Mouse (Mus musculus): ENCODE data around the gene Dab2ip.

Gene Dab2ip

DNA sequence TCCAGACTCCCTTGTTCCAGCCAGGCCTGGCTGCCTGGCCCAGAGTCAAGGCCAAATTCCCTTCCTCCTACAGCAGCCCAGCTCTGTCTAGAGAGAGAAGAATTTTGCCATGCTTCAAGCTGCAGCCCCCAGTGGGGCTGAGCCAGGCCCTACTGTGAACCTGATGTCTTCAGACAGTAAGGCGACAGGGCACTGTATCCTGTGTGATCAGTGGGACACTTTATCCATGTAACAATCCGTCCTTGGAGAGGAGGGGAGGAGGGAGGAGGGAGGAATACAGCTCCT is 1.4 kb downstream of the Dab2ip start:
- DNase-seq, result peak; percentile 77

DNA sequence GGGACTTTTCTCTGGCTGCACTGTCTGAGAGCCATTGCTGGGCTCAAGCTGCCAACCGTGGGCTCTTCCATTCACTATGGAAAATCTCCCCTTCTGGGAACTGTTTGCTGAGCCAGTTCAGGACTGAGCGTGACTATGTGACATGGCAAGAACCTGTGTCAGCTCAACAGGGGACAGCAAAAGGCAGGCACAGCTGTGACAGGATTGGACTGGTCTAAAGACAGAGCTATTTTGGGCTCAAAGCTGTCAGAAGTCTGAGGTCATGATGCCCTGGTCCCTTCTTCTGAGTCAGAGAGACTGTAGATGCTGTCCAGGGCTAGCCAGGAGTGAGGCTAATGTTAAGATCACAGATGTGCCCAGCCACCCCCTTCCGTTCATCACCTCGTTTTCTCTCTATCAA is 5.7 kb downstream of the Dab2ip start:
- no peak for DNase-seq

GRCm38 (mm10) chr2:35565051-35565836 is 7.2 kb downstream of the Dab2ip start:
- no peak for DNase-seq

DNA sequence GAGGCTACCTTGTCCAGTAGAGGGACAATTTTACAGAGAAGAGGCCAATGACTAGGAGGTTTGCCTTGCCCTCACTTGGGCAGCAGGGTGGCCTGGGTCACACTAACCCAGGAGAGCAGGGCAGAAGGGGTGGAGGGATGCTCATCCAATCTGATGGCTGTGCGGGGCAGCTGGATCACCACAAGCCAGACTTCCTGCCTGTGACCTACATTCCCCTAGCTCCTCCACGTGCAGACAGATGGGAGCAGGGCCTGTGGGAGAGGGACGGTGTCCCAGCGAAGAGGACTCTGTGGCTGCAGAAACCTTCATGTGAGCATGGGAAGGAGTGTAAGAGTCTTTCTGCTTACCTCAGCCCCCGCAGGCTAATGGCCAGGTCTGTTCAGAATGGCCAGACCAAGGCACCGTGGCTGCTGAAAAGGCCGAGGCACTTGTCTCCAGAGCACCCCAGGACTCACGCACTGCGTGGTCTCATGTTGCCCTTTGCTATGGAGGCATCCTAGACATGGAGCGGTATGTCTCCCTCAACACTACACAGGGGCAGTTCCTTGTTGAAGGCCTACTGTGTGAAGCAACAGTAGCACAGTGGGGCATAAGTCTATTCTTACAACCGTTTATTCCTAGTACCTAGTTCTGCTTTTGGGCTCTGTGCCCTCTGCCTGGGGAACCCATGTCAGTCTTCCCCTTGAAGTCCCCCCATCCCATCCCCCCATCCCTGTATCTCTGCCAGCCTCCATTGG is 9.1 kb downstream of the Dab2ip start:
- DNase-seq, result peak; percentile 55

GRCm38 (mm10) chr2:35567694-35568149 is 9.7 kb downstream of the Dab2ip start:
- no peak for DNase-seq

DNA sequence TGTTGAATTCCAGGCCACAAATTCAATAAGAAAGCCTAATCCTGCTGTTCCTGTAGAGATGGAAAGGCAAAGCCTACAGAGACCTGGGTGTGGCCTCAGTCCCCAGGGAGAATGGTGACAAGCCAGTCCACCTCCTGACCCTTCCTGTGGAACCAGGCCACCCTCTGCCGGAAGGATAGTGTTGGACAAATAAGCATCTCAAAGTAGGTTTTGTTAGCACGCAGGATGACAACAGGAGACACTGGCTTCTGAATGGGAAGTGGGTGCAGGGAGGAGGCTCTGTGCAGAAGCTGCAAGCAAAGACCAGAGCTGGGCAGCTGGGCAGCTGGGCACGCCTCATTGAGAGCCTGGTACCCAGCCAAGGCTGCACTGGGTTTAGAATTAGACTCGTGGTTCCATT is 12.7 kb downstream of the Dab2ip start:
- no peak for DNase-seq

DNA sequence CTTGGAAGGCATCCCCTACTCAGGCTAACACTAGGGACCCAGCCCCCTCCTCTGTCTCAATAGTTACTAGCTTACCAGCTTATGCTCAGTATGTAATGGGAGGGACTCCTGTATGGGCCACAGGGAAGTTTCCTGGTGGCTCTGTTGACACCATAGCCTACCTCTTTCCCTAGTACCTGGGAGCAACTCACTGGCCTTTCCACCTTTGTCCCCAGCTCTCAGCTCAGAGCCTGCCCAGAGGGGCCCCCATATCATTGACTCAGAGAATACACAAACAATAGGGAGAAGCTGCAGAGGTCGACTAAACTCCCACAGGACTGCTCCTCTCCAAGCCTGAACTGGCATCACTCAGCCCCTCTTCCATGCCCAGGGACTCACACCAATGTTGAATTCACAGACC is 16.6 kb downstream of the Dab2ip start:
- DNase-seq, result no peak

GRCm38 (mm10) chr2:35576675-35577074 is 18.6 kb downstream of the Dab2ip start:
- no peak for DNase-seq

GRCm38 (mm10) chr2:35580111-35580510 is 22.0 kb downstream of the Dab2ip start:
- no peak for DNase-seq

DNA sequence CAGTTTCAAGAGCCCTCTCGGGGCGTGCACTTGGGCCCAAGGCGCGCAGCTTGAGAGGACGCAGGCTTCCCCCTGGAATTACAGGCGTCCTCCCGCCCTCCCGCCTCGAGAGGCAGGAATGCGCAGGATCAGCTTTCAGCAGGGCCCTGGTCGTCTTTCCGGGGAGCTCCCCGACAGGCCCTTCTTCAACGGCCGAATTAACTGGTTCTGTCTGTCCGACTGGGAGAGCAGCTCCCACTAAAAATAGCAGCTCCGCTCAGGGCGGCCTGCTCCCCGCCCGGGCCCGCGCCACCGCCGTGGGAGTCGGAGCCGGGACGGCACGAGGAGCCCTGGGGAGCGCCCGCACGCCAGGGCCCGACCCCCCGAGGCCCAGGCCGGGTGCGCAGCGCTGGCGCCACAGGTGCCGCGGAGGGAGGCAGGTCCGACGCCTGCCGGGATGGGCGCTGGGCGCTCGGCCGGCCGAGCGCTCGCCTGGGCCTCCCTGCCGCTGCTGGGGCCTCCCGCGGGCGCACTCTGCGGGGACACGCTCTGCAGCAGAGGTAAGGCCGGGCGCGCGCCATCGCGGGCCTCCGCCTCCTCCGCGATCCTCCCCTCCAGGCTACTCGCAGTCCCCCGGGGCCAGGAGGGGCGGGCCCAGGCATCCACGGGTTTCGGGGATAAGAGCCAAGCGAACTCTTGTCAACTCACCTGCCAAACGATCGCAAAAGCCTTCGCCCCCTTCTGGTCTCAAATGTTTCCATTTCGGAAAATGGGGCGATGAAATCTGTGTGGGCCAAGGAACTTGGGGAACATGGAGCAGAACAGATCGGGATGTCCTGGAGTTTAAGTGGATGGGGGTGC is 23.7 kb downstream of the Dab2ip start:
- DNase-seq, result peak; percentile 71

DNA sequence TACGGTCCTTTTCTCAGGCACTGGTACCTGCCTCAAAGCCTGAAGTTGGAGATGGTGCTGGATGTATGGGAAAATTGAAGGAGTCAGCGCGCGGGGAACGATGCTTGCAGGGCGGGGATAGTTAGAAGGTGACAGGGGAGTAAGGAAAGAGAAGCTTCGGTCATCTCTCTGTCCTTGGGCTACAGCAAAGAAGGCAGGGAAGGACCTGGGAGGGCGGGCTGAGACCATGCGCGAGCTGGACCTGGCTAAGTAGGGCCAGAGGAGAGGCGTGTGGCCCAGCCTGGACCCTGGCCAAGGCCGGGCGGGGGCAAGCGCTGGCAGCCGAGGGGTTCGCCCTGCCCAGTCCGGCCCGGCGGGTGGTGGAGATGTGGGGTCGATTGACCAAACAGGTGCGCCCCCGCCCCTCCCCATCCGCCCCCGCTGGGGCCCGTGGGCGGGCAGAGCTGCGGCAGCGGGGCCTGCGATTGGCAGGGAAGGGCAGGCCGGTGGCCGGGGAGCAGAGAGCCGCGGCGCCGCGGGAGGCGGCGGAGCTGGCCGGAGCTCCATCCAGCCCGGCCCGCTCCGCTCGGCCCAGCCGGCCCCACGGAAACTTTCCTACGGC is 24.4 kb downstream of the Dab2ip start:
- peak; percentile 87 for DNase-seq

GRCm38 (mm10) chr2:35583406-35583805 is 25.3 kb downstream of the Dab2ip start:
- DNase-seq, result no peak

GRCm38 (mm10) chr2:35584011-35584410 is 25.9 kb downstream of the Dab2ip start:
- no peak for DNase-seq

DNA sequence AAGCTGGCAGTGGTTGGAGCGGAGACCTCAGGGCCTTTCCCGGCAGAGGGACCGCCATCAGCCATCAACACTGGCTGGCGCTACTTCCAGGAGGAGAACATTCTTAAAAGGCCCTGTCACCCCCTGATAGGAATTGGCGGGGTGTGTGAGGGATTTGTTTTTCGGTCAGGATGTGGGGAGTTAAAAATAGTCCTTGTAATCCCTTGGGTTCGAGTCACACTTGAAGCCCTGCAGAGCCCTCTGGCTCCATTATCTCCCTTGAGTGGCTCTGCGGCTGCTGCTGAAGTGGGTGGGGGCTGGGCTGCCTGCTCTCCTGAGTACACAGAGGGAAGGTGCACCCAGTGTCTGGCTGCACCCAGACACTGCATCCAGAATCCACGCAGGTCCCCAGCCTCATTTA is 30.3 kb downstream of the Dab2ip start:
- no peak for DNase-seq

- no peak for DNase-seq
Measured at GRCm38 (mm10) chr2:35589385-35589784, 31.3 kb downstream of the Dab2ip start.

- no peak for DNase-seq
Measured at GRCm38 (mm10) chr2:35589800-35590199, 31.7 kb downstream of the Dab2ip start.

- DNase-seq, result no peak
Measured at GRCm38 (mm10) chr2:35591961-35592724, 34.1 kb downstream of the Dab2ip start.

- no peak for DNase-seq
Measured at GRCm38 (mm10) chr2:35592725-35593392, 34.8 kb downstream of the Dab2ip start.

DNA sequence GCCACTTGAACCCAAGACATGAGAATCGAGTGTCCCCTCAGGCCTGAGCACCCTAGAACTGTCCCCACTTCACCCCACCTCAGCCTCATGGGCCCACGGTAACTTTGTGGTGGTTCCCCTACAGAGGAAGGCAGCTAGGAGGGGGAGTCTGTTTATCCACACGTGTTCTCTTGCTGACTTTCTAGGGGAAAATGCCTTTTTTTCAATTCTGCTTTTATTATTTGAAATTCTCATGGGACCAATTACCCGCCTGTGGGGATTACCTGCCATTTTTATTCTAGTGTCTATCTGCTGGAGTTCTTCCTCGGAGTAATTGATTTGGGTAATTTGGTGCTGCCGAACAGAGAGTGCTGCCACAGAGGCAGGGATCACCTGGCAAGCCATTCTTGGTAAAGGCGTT is 35.8 kb downstream of the Dab2ip start:
- no peak for DNase-seq

GRCm38 (mm10) chr2:35595102-35595501 is 37.0 kb downstream of the Dab2ip start:
- no peak for DNase-seq

DNA sequence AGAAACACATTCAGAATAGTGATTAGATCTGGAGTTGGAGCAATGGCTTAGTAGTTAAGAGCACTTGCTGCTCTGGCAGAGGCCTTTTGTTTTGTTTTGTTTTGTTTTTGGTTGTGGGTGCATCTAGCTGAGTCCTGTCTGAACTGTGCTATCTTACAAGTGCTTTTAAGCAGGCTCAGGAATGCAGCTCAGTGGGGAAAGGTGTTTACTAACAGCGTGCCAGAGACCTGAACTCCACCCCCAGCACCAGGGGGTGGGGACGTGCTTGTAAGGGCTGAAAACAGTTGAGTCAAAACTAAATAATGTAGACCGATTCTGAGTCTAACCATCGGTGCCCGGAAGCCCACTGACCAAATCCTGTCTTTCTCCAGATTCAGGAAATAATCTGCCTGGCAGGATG is 37.7 kb downstream of the Dab2ip start:
- no peak for DNase-seq

GRCm38 (mm10) chr2:35596796-35597195 is 38.7 kb downstream of the Dab2ip start:
- DNase-seq, result no peak

Data from cerebellum, adult 9-11 months (tissue).